Comparison of ENCODE assay signal across 8 mouse cellular contexts in the genomic region with DNA sequence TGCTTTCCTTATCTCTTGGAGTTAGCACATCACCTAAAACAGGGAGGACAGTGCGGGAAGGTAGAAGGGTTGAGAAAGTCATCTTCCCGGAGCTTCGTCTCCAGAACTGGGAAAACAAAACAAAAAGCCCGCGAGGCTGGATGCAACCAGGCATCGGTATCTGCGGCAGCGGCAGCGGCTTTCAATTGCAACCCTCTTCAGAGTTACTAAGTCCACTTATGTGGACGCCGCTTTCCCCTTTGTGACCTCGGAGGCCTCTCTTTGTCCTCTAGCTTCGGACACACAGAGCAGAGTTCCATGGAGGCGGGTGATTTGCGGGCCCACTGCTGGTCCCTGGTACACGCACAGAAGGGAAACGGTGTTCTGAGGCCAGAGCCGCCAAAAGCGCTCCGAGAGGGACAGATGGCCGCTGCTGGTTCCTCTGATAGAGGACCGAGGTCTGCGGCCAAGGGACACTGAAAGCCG. TPM values are rescaled to one million over a fixed set of nuclear protein-coding genes. Genes with fewer than 3 reads are reported as not detected.
A peak's percentile ranks its signal among the peaks of the same experiment; 100 is the strongest.
DNase-seq lines count a peak whose midpoint lies in the region; ATAC-seq and TF ChIP-seq lines count a peak whose summit lies in the region.
"Had no signal": no experiment of that assay in that cellular context is flagged by ENCODE, and none has a peak within 500 bp of the region (broad histone marks: within the 10 kb centered on the region; RNA-seq: fewer than 3 reads in every experiment).

No protein-coding gene starts in this region.

- H3K4me1 ChIP-seq in kidney, postnatal 0 days (replicated peaks; ENCODE audit: insufficient read depth, low read length), result peaks cover 21% of the 10 kb centered on the region
- H3K4me1 ChIP-seq in limb, embryonic 14.5 days (ENCODE audit: control insufficient read depth, insufficient read depth, low read length), result peaks cover 11% of the 10 kb centered on the region

- no peak overlapping the region for H3K27ac ChIP-seq in kidney, postnatal 0 days
- no peak overlapping the region for H3K27ac ChIP-seq in limb, embryonic 14.5 days (replicated peaks; ENCODE audit: low read depth, low read length)
- H3K27ac ChIP-seq: macrophage had no signal

- 2% methylated on average over 24 of the region's 24 CpGs for WGBS in kidney, postnatal 0 days
- WGBS in limb, embryonic 14.5 days, result under 1% methylated on average over 24 of the region's 24 CpGs

- H3K4me3 ChIP-seq in kidney, postnatal 0 days (replicated peaks; ENCODE audit: low read depth, low read length), result peak overlapping the region; percentile 13
- 0 out of 2 replicates have a peak overlapping the region, but pooled peaks have one; percentile 4 for H3K4me3 ChIP-seq in limb, embryonic 14.5 days (replicated peaks; ENCODE audit: low read length)

- TF ChIP-seq CTCF in kidney, postnatal 0 days (IDR thresholded peaks at IDR 0.05; ENCODE audit: low read depth), result no peak

- no peak overlapping the region for H3K9ac ChIP-seq in kidney, postnatal 0 days (ENCODE audit: low read depth, low read length)
- no peak overlapping the region for H3K9ac ChIP-seq in limb, embryonic 14.5 days (ENCODE audit: low read depth, low read length, severe bottlenecking)

- no peak for ATAC-seq in kidney, postnatal 0 days (replicated peaks; ENCODE audit: low FRiP score, low read depth)
- no peak for ATAC-seq in limb, embryonic 14.5 days (ENCODE audit: low FRiP score, low read depth)

- H3K36me3 ChIP-seq in kidney, postnatal 0 days (ENCODE audit: insufficient read depth, low read length), result no peaks in the 10 kb centered on the region
- H3K36me3 ChIP-seq in limb, embryonic 14.5 days (ENCODE audit: control insufficient read depth, insufficient read depth, low read length), result no peaks in the 10 kb centered on the region

- peaks cover 90% of the 10 kb centered on the region for H3K27me3 ChIP-seq in kidney, postnatal 0 days (ENCODE audit: insufficient read depth, low read length)
- peaks cover 96% of the 10 kb centered on the region for H3K27me3 ChIP-seq in limb, embryonic 14.5 days (ENCODE audit: control insufficient read depth, insufficient read depth, low read length)

- no peak for DNase-seq in kidney, postnatal 0 days (ENCODE audit: low spot score)
- no peak for DNase-seq in kidney, postnatal 14 days
- peak; percentile 83 for DNase-seq in cerebellum, adult 11 months
- peak; percentile 60 for DNase-seq in embryo, embryonic 11 days
- no peak for DNase-seq in limb, embryonic 14.5 days (ENCODE audit: low spot score)
- DNase-seq in urinary bladder, postnatal 25 days (ENCODE audit: low spot score), result no peak
- DNase-seq in kidney, postnatal 25 days, result no peak

- H3K9me3 ChIP-seq in kidney, postnatal 0 days (replicated peaks; ENCODE audit: low read length), result no peaks in the 10 kb centered on the region
- no peaks in the 10 kb centered on the region for H3K9me3 ChIP-seq in limb, embryonic 14.5 days (ENCODE audit: control insufficient read depth, low read length)

- no peak for TF ChIP-seq POLR2A in limb, embryonic 14.5 days (IDR thresholded peaks at IDR 0.05; ENCODE audit: borderline replicate concordance, extremely low read depth, insufficient read depth, insufficient read length)

- no peak overlapping the region for H3K4me2 ChIP-seq in kidney, postnatal 0 days (ENCODE audit: low read length)
- H3K4me2 ChIP-seq in limb, embryonic 14.5 days (replicated peaks; ENCODE audit: low read depth, low read length, severe bottlenecking), result peak overlapping the region; percentile 25; the same call in 1 of the 2 replicates

RNA-seq across cellular contexts. Expression of a gene that starts 3.5 kb away (rescaled TPM):
- polyA plus RNA-seq in kidney, postnatal 0 days (2015; fragmentation: Nextera tagmentation; extraction: Ambion mirVana), result 0.08 TPM in 1 of 2 replicates, not detected in the other
- polyA plus RNA-seq in limb, embryonic 14.5 days (2012; rRNA removed), result 0.03 and 0.06 TPM in 2 replicates
- polyA plus RNA-seq in limb, embryonic 14.5 days (2014; fragmentation: Nextera tagmentation; extraction: Ambion mirVana), result not detected in 2 replicates
- polyA plus RNA-seq: macrophage had no signal

Comparison
In these comparisons a context has a peak if more than half of its experiments do, and no peak if none do; other contexts are left out.
1. DNase-seq: peak in cerebellum, adult 11 months (single experiment) and embryo, embryonic 11 days (single experiment); none in kidney, postnatal 0 days (single experiment), kidney, postnatal 14 days (single experiment), limb, embryonic 14.5 days (single experiment), urinary bladder, postnatal 25 days (single experiment) and kidney, postnatal 25 days (0 of 2).